Mouse (Mus musculus) skeletal muscle tissue, adult 2 months (tissue): ENCODE measurements around the gene Atp5g1.

Source experiments
- DNase-seq: peaks from one replicate; pipeline ENCODE4 v3.0.0-alpha.2; 2012; ENCODE audit warnings: low read depth, low spot score

Atp5g1 gene

GRCm38 (mm10) chr11:96073295-96073993 is 2.0 kb downstream of the Atp5g1 start:
- no peak for DNase-seq

GRCm38 (mm10) chr11:96071013-96071412 is 4.5 kb downstream of the Atp5g1 start:
- DNase-seq, result no peak

DNA sequence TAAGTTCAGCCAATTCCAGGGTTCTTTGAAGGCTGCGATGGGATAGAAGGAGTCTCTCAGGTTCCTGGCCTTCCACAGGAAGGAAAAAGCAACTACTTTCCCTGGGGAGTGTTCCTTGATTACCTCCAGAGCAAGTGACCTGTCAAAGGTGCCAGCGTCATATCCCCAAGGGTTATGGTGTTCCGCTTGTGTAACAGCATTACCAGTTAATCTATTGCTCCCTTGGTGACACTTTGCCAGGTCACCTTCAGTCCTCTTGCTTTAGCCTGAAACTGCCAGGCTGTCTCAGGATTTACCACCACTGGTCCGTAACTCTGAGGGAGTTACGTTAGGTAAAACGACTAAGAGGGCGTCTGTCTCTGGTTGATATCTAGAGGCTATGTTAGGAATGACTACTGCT is 5.1 kb downstream of the Atp5g1 start:
- DNase-seq, result no peak

- DNase-seq, result no peak
These were observed 7.2 kb downstream of the Atp5g1 start for GRCm38 (mm10) chr11:96068231-96068630.

DNA sequence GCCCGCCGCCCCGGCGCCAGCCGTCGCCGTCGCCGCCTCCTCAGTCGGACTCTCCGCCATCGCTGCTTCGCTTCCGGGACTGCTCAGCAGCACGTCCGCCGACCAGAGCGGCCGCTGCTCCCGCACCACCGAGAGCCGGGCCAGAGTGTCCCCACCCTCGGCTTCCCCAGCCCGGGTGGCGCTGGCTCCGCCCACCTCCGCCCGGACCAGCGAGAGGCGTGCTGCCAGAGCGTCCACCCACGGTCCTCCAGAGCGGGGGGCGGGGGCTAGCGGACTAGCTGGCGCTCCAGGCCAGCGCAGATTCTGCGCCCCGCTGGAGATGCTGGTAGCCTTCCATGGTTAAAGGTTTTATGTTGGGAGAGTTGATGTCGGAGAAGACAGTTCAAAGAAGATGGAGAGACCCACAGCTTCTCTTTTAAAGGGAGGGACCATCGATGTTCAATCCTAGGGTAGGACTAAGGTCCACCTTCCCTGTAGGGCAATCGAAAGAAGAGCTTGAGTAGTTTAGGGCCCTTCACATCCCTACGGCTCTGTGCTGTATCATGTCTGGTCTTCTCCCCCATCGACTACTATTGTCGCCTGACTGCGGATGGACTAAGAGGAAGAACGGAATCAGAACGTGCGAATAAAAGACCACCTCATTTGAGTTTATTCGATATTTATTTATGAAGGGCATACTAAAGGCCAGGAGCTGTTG is 10.1 kb downstream of the Atp5g1 start, which contains the start of gene Ube2z:
Gene Ube2z, minus strand, starts transcription at position 174 of the 697 bp plus-strand sequence.
- DNase-seq, result peak; percentile 92

GRCm38 (mm10) chr11:96064521-96065214 is 10.8 kb downstream of the Atp5g1 start:
- no peak for DNase-seq

DNA sequence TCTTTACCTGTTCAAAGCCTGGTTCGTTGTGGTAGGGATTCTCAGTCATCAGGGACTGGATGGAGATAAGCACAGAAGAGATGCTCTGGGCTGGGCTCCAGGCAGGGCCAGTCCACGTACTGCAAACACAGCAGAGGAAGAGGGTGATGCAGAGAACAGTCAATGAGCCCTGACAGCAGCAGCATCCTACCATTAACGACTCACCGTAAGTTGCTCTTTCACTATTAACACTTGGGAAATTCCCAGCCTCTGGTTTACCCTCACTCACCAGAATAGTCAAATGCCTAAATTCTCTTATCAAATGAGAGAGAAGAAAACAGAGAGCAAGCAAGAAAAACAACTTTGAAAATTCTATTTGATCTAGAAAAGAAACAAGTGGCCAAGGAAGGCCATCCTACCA is 17.2 kb downstream of the Atp5g1 start:
- DNase-seq, result no peak

DNA sequence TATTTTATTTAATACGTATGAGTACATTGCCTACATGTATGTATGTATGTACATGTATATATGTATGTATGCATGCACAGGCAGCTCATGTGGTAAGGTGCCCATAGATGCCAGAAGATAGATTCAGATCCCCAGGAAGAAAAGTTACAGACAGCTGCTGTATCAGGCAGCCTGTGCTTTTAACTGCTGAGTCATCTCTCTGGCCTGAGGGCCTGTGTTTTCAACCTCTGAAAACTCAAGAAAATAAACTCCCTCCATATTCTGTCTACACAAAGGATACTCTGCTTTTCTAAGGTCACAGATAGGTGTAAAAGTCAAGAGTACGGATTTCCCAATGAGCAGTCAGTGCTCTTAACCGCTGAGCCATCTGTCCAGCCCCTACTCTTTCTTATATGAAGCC is 24.6 kb downstream of the Atp5g1 start:
- no peak for DNase-seq

- no peak for DNase-seq
These were observed 25.5 kb downstream of the Atp5g1 start for GRCm38 (mm10) chr11:96049939-96050338.

- no peak for DNase-seq
These were observed 27.7 kb downstream of the Atp5g1 start for GRCm38 (mm10) chr11:96047469-96048373.

DNA sequence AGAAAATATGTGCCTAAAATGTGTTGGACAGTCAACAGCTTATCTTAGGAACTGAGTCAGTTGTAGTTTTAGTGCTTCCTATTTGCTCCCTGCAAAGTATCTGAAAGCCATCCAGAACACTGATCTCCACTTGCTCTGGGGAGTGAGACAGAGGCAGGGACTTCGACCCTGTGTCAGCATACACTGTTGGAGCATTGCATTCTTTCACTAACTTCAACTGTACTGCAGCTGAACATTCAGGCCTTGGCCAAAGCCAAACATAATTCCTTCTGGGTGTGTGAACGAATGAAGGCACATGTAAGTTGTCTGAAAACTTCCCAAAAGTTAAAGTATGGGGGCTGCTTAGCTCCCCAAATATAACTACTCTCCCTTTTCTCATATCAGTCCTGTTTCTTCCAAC is 28.7 kb downstream of the Atp5g1 start:
- no peak for DNase-seq

- DNase-seq, result no peak
These were observed 29.4 kb downstream of the Atp5g1 start for GRCm38 (mm10) chr11:96046028-96046427.

DNA sequence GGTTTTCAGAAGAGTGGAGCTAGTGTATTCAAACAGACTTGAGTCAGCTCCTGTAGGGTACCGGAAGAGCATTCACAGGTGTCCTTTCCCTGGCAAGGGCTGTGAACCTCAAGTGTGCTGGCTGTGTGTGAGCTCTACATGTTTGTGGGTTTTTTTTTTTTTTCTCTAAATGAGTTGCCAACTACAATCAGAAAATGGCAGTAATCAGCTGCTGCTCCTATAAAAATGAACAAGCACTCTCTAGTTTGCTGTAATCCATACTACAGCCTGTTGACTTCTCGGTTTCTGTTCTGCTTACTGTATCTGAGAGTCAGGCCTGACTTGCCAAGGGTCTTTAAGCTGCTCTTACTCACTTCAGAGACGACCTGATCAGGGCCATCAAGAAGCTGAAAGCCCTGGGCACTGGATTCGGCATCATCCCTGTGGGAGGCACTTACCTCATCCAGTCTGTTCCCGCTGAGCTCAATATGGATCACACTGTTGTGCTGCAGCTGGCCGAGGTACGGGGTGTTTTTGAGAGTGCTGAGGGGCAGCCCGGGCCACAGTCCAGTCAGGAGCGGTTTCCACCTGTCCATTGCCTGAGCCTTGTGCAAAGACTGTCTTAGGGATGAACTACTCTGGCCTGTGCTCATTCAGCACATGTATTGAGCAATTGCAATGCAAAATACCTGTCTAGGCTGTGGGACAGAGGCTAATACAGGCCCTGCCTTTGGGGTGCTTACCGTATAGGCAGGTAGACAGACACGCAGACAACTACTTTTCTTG is 30.5 kb downstream of the Atp5g1 start:
- no peak for DNase-seq

- no peak for DNase-seq
These were observed 36.9 kb downstream of the Atp5g1 start for GRCm38 (mm10) chr11:96038560-96038959.

- DNase-seq, result no peak
These were observed 38.0 kb downstream of the Atp5g1 start for GRCm38 (mm10) chr11:96037499-96037898.

GRCm38 (mm10) chr11:96035133-96035532 is 40.3 kb downstream of the Atp5g1 start:
- peak; percentile 13 for DNase-seq

GRCm38 (mm10) chr11:96034596-96035052 is 40.8 kb downstream of the Atp5g1 start, which contains the start of gene Snf8:
TSS of gene Snf8 (plus strand) at chr11:96034885.
- DNase-seq, result peak; percentile 83

- DNase-seq, result no peak
These were observed 41.4 kb downstream of the Atp5g1 start for GRCm38 (mm10) chr11:96034116-96034515.

DNA sequence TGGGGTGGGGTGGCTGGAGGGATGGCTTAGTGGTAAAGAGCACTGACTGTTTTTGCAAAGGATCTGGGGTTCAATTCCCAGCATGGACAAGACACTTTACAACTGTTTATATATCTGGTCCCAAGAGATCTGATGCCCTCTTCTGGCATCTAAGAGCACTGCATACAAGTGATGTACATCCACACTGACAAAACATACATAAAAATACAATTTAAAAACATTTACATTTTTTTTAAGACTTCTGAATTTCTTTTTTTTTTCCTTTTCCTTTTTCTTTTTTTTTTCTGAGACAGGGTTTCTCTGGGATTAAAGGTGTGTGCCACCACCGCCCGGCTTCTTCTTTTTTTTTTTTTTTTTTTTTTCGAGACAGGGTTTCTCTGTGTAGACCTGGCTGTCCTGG is 42.2 kb downstream of the Atp5g1 start:
- DNase-seq, result no peak

- no peak for DNase-seq
These were observed 43.8 kb downstream of the Atp5g1 start for GRCm38 (mm10) chr11:96031701-96032100.

DNA sequence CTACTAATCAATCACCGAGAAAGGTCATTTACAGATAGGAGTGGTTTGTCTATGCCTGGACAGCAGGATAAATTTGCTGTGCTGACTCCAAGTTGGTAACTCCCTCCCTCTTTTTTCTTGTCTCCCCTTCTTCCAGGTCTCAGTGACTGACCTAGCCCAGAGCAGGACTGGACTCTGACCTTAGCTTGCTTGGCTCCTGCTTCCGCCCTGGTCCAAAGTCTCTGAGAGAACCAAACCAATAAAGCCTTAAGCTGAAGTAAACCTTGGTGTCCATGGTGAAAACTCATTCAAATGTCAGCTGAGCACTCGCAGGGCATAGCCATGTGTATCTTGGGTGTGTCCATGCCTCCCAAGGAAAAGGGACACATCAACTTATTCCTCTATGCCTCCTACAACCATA is 44.9 kb downstream of the Atp5g1 start:
- DNase-seq, result no peak
